Mouse (Mus musculus): ENCODE results near the gene Nkd1. TPM values are rescaled to one million over a fixed set of nuclear protein-coding genes. Genes with fewer than 3 reads are reported as not detected.

Nkd1 gene
- polyA plus RNA-seq, 1 experiment from 2014 or later, result 66.9 TPM

- Histone ChIP-seq H3K4me1 (ENCODE audit: insufficient read depth, low read length) (peaks cover 12% of the 10 kb centered on the region; the same call in 1 of the 2 replicates), H3K4me3 (ENCODE audit: low read length) (no peak overlapping the region), H3K27ac (ENCODE audit: low read length) (no peak overlapping the region), H3K9ac (replicated peaks; ENCODE audit: low read length) (no peak overlapping the region), H3K36me3 (ENCODE audit: insufficient read depth, low read length) (no peaks in the 10 kb centered on the region), H3K9me3 (ENCODE audit: low read length) (no peaks in the 10 kb centered on the region), H3K27me3 (ENCODE audit: insufficient read depth, low read length) (peaks cover 8% of the 10 kb centered on the region; the same call in 1 of the 2 replicates), H3K4me2 (replicated peaks; ENCODE audit: low read depth, low read length) (no peak overlapping the region)
- peak; percentile 35; the same call in 1 of the 2 replicates for ATAC-seq (ENCODE audit: low FRiP score, low TSS enrichment)
- under 1% methylated on average over 8 of the region's 8 CpGs for WGBS
Measured at GRCm38 (mm10) chr8:88621408-88621807, 100.3 kb downstream of the Nkd1 start.

- peaks cover 8% of the 10 kb centered on the region; the same call in 1 of the 2 replicates for H3K27me3 ChIP-seq (ENCODE audit: insufficient read depth, low read length)
- ATAC-seq (ENCODE audit: low FRiP score, low TSS enrichment), result no peak
- 78% methylated on average over 3 of the region's 3 CpGs for WGBS
Measured at GRCm38 (mm10) chr8:88623351-88623750, 102.2 kb downstream of the Nkd1 start.

GRCm38 (mm10) chr8:88624276-88624675 is 103.1 kb downstream of the Nkd1 start:
- Histone ChIP-seq H3K36me3 (ENCODE audit: insufficient read depth, low read length) (no peaks in the 10 kb centered on the region), H3K4me2 (replicated peaks; ENCODE audit: low read depth, low read length) (no peak overlapping the region), H3K4me3 (ENCODE audit: low read length) (no peak overlapping the region), H3K27ac (ENCODE audit: low read length) (no peak overlapping the region), H3K4me1 (ENCODE audit: insufficient read depth, low read length) (peaks cover 14% of the 10 kb centered on the region; the same call in 1 of the 2 replicates), H3K9ac (replicated peaks; ENCODE audit: low read length) (no peak overlapping the region), H3K27me3 (ENCODE audit: insufficient read depth, low read length) (peaks cover 8% of the 10 kb centered on the region; the same call in 1 of the 2 replicates), H3K9me3 (ENCODE audit: low read length) (no peaks in the 10 kb centered on the region)
- WGBS, result 90% methylated on average over 3 of the region's 3 CpGs
- ATAC-seq (ENCODE audit: low FRiP score, low TSS enrichment), result no peak

More at GRCm38 (mm10) chr8:88623351-88623750, 102.2 kb downstream of the Nkd1 start:
- H3K9me3 ChIP-seq (ENCODE audit: low read length), result no peaks in the 10 kb centered on the region
- H3K27ac ChIP-seq (ENCODE audit: low read length), result no peak overlapping the region
- H3K4me3 ChIP-seq (ENCODE audit: low read length), result no peak overlapping the region
- H3K9ac ChIP-seq (replicated peaks; ENCODE audit: low read length), result no peak overlapping the region
- no peak overlapping the region for H3K4me2 ChIP-seq (replicated peaks; ENCODE audit: low read depth, low read length)
- peaks cover 16% of the 10 kb centered on the region for H3K4me1 ChIP-seq (ENCODE audit: insufficient read depth, low read length)
- H3K36me3 ChIP-seq (ENCODE audit: insufficient read depth, low read length), result no peaks in the 10 kb centered on the region

DNA sequence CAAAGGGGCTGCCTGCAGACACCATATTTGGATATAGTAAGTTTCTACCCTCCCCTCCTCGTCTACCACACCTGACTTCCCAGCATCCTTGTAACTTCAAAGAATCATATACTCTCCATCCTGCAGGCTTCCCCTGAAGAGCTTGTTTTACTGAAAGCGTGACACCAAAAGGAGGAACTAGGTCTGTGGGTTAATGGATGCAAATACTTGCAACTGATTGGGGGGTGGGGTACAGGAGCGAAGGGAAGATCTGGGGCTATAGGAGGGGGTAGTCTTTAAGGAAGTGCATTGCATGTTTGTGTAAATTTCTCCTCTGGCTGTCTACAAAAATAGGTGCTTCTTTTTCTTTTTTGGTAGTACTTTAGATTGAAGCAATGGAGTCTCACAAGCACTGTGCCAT is 105.3 kb downstream of the Nkd1 start:
- Histone ChIP-seq H3K4me3 (ENCODE audit: low read length) (no peak overlapping the region), H3K4me2 (replicated peaks; ENCODE audit: low read depth, low read length) (0 out of 2 replicates have a peak overlapping the region, but pooled peaks have one; percentile 89), H3K27ac (ENCODE audit: low read length) (no peak overlapping the region), H3K4me1 (ENCODE audit: insufficient read depth, low read length) (peaks cover 13% of the 10 kb centered on the region; the same call in 1 of the 2 replicates), H3K9me3 (ENCODE audit: low read length) (no peaks in the 10 kb centered on the region), H3K27me3 (ENCODE audit: insufficient read depth, low read length) (peaks cover 8% of the 10 kb centered on the region; the same call in 1 of the 2 replicates), H3K9ac (replicated peaks; ENCODE audit: low read length) (no peak overlapping the region), H3K36me3 (ENCODE audit: insufficient read depth, low read length) (no peaks in the 10 kb centered on the region)
- ATAC-seq (ENCODE audit: low FRiP score, low TSS enrichment), result no peak
- WGBS, result 68% methylated on average over 3 of the region's 3 CpGs

GRCm38 (mm10) chr8:88626940-88627264 is 105.7 kb downstream of the Nkd1 start:
- 13% methylated on average over 19 of the region's 19 CpGs for WGBS
- no peak for ATAC-seq (ENCODE audit: low FRiP score, low TSS enrichment)
- no peak overlapping the region for H3K27ac ChIP-seq (ENCODE audit: low read length)
- peaks cover 13% of the 10 kb centered on the region; the same call in 1 of the 2 replicates for H3K4me1 ChIP-seq (ENCODE audit: insufficient read depth, low read length)
- no peaks in the 10 kb centered on the region for H3K9me3 ChIP-seq (ENCODE audit: low read length)
- H3K9ac ChIP-seq (replicated peaks; ENCODE audit: low read length), result peak overlapping the region; percentile 81
- H3K27me3 ChIP-seq (ENCODE audit: insufficient read depth, low read length), result peaks cover 8% of the 10 kb centered on the region; the same call in 1 of the 2 replicates
- peak overlapping the region; percentile 55 for H3K4me3 ChIP-seq (ENCODE audit: low read length)
- H3K4me2 ChIP-seq (replicated peaks; ENCODE audit: low read depth, low read length), result peak overlapping the region; percentile 89
- no peaks in the 10 kb centered on the region for H3K36me3 ChIP-seq (ENCODE audit: insufficient read depth, low read length)

DNA sequence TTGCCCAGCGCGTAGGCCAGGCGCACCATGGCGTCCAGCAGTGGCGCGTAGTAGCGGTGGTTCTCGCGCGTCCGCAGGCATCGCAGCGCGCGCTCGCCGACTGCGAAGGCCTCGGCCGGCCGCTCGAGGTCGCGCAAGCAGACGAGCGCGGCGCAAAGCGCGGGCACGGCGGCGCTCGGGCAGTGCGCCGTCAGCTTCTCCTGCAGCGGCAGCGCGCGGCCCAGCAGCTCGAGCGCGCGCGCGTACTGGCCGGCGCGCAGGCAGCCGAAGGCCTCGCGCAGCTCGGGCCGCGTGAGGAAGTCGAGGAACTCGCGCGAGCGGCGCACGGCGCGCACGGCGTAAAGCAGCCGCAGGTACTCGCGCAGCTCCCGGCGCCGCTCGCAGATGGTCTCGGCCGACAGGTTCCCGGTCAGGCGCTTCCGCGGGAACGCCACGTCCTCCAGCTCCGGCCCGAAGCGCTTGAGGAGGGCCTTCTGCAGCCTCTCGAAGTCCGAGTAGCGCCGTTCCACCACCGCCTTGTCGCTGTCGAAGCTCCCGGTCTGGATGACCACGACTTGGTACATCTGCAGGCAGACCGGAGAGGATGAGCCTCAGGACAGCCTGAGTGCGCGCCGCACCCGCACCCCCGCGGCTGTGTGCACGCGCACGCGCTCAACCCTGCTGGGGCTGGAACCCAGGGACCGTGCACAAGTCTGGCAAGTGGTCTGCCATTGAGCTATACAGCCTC is 106.3 kb downstream of the Nkd1 start:
- Histone ChIP-seq H3K27ac (ENCODE audit: low read length) (peak overlapping the region; percentile 43; the same call in 1 of the 2 replicates), H3K4me2 (replicated peaks; ENCODE audit: low read depth, low read length) (peak overlapping the region; percentile 89), H3K9ac (replicated peaks; ENCODE audit: low read length) (peak overlapping the region; percentile 81), H3K36me3 (ENCODE audit: insufficient read depth, low read length) (no peaks in the 10 kb centered on the region), H3K4me3 (ENCODE audit: low read length) (peak overlapping the region; percentile 55), H3K4me1 (ENCODE audit: insufficient read depth, low read length) (peaks cover 13% of the 10 kb centered on the region; the same call in 1 of the 2 replicates), H3K27me3 (ENCODE audit: insufficient read depth, low read length) (peaks cover 8% of the 10 kb centered on the region; the same call in 1 of the 2 replicates), H3K9me3 (ENCODE audit: low read length) (no peaks in the 10 kb centered on the region)
- WGBS, result under 1% methylated on average over 105 of the region's 105 CpGs
- ATAC-seq (ENCODE audit: low FRiP score, low TSS enrichment), result peak; percentile 78

- Histone ChIP-seq H3K4me3 (ENCODE audit: low read length) (peak overlapping the region; percentile 55), H3K4me2 (replicated peaks; ENCODE audit: low read depth, low read length) (peak overlapping the region; percentile 89), H3K27ac (ENCODE audit: low read length) (no peak overlapping the region), H3K9ac (replicated peaks; ENCODE audit: low read length) (peak overlapping the region; percentile 81; the same call in 1 of the 2 replicates), H3K4me1 (ENCODE audit: insufficient read depth, low read length) (peaks cover 13% of the 10 kb centered on the region; the same call in 1 of the 2 replicates), H3K36me3 (ENCODE audit: insufficient read depth, low read length) (no peaks in the 10 kb centered on the region), H3K27me3 (ENCODE audit: insufficient read depth, low read length) (peaks cover 8% of the 10 kb centered on the region; the same call in 1 of the 2 replicates), H3K9me3 (ENCODE audit: low read length) (no peaks in the 10 kb centered on the region)
- WGBS, result 62% methylated on average over 14 of the region's 14 CpGs
- no peak for ATAC-seq (ENCODE audit: low FRiP score, low TSS enrichment)
Measured at GRCm38 (mm10) chr8:88628001-88628774, 107.0 kb downstream of the Nkd1 start.

- Histone ChIP-seq H3K27me3 (ENCODE audit: insufficient read depth, low read length) (peaks cover 8% of the 10 kb centered on the region; the same call in 1 of the 2 replicates), H3K36me3 (ENCODE audit: insufficient read depth, low read length) (no peaks in the 10 kb centered on the region), H3K4me2 (replicated peaks; ENCODE audit: low read depth, low read length) (no peak overlapping the region), H3K9ac (replicated peaks; ENCODE audit: low read length) (no peak overlapping the region), H3K27ac (ENCODE audit: low read length) (no peak overlapping the region), H3K4me1 (ENCODE audit: insufficient read depth, low read length) (peaks cover 13% of the 10 kb centered on the region; the same call in 1 of the 2 replicates), H3K9me3 (ENCODE audit: low read length) (no peaks in the 10 kb centered on the region), H3K4me3 (ENCODE audit: low read length) (no peak overlapping the region)
- no peak for ATAC-seq (ENCODE audit: low FRiP score, low TSS enrichment)
- 45% methylated on average over 4 of the region's 4 CpGs for WGBS
Measured at GRCm38 (mm10) chr8:88630225-88630624, 109.1 kb downstream of the Nkd1 start.

GRCm38 (mm10) chr8:88631081-88631480 is 109.9 kb downstream of the Nkd1 start:
- peaks cover 2% of the 10 kb centered on the region; the same call in 1 of the 2 replicates for H3K27me3 ChIP-seq (ENCODE audit: insufficient read depth, low read length)
- H3K36me3 ChIP-seq (ENCODE audit: insufficient read depth, low read length), result no peaks in the 10 kb centered on the region
- H3K9ac ChIP-seq (replicated peaks; ENCODE audit: low read length), result no peak overlapping the region
- H3K9me3 ChIP-seq (ENCODE audit: low read length), result no peaks in the 10 kb centered on the region
- H3K4me1 ChIP-seq (ENCODE audit: insufficient read depth, low read length), result peaks cover 13% of the 10 kb centered on the region; the same call in 1 of the 2 replicates
- no peak overlapping the region for H3K4me3 ChIP-seq (ENCODE audit: low read length)
- H3K27ac ChIP-seq (ENCODE audit: low read length), result no peak overlapping the region
- no peak for ATAC-seq (ENCODE audit: low FRiP score, low TSS enrichment)
- H3K4me2 ChIP-seq (replicated peaks; ENCODE audit: low read depth, low read length), result no peak overlapping the region

All from kidney, embryonic 16.5 days (tissue).